In the genomic region with DNA sequence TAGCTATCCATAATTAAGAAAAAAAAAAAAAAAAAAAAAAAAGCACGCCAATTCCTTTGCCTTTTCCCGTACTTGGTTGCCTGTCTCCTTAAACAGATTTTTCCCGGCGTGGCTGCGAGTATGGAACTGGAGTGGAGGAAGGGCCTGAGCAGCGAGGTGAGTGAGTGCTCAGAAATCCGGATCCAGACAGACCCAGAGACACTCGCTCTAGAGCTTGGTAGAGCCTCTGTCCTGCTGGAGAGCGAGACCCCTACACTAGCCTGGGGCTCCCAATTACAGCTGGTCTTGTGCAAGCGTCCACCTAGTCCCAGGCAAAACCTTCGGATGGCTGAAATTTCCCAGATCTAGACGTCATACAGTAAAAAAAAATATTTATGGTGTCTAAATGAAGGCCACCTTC, we compare ENCODE assay signal across 8 mouse cellular contexts. TPM values are rescaled to one million over a fixed set of nuclear protein-coding genes. Genes with fewer than 3 reads are reported as not detected.
A peak's percentile ranks its signal among the peaks of the same experiment; 100 is the strongest.
DNase-seq lines count a peak whose midpoint lies in the region; ATAC-seq lines count a peak whose summit lies in the region.

No protein-coding gene starts in this region.

- ATAC-seq in forebrain, embryonic 16.5 days: peak; percentile 67
- peak; percentile 62 for ATAC-seq in limb, embryonic 13.5 days (ENCODE audit: low FRiP score, low read depth)
- ATAC-seq in neural tube, embryonic 15.5 days (ENCODE audit: low FRiP score): peak; percentile 85

- peak overlapping the region; percentile 70 for H3K9ac ChIP-seq in forebrain, embryonic 16.5 days (replicated peaks; ENCODE audit: low read depth, low read length)
- H3K9ac ChIP-seq in limb, embryonic 13.5 days: peak overlapping the region; percentile 81
- H3K9ac ChIP-seq in neural tube, embryonic 15.5 days (replicated peaks): peak overlapping the region; percentile 85

- H3K9me3 ChIP-seq in forebrain, embryonic 16.5 days (ENCODE audit: control insufficient read depth, low read length): no peaks in the 10 kb centered on the region
- no peaks in the 10 kb centered on the region for H3K9me3 ChIP-seq in limb, embryonic 13.5 days
- no peaks in the 10 kb centered on the region for H3K9me3 ChIP-seq in neural tube, embryonic 15.5 days (replicated peaks)

- H3K4me3 ChIP-seq in forebrain, embryonic 16.5 days (replicated peaks; ENCODE audit: low read length): peak overlapping the region; percentile 67
- peak overlapping the region; percentile 82 for H3K4me3 ChIP-seq in limb, embryonic 13.5 days
- H3K4me3 ChIP-seq in neural tube, embryonic 15.5 days (replicated peaks): peak overlapping the region; percentile 87

- H3K27ac ChIP-seq in forebrain, embryonic 16.5 days (ENCODE audit: low read length): no peak overlapping the region; the same call in 1 of the 2 replicates
- H3K27ac ChIP-seq in limb, embryonic 13.5 days: no peak overlapping the region
- H3K27ac ChIP-seq in neural tube, embryonic 15.5 days (replicated peaks): peak overlapping the region; percentile 82

- H3K4me1 ChIP-seq in forebrain, embryonic 16.5 days (replicated peaks; ENCODE audit: control insufficient read depth, insufficient read depth, low read length): peaks cover 3% of the 10 kb centered on the region; the same call in 1 of the 2 replicates
- peaks cover 6% of the 10 kb centered on the region for H3K4me1 ChIP-seq in limb, embryonic 13.5 days
- peaks cover 4% of the 10 kb centered on the region for H3K4me1 ChIP-seq in neural tube, embryonic 15.5 days

- H3K27me3 ChIP-seq in forebrain, embryonic 16.5 days (replicated peaks; ENCODE audit: control insufficient read depth, insufficient read depth, low read length): 0 out of 2 replicates have a peak, but pooled peaks cover 3% of the 10 kb centered on the region
- no peaks in the 10 kb centered on the region for H3K27me3 ChIP-seq in limb, embryonic 13.5 days
- no peaks in the 10 kb centered on the region for H3K27me3 ChIP-seq in neural tube, embryonic 15.5 days (replicated peaks)

- no peaks in the 10 kb centered on the region for H3K36me3 ChIP-seq in forebrain, embryonic 16.5 days (ENCODE audit: control insufficient read depth, insufficient read depth)
- H3K36me3 ChIP-seq in limb, embryonic 13.5 days: no peaks in the 10 kb centered on the region
- H3K36me3 ChIP-seq in neural tube, embryonic 15.5 days: no peaks in the 10 kb centered on the region

- peak; percentile 28 for DNase-seq in adrenal gland, postnatal 10 days
- DNase-seq in adrenal gland, postnatal 4 days (ENCODE audit: low spot score in 2 of 2): no peak
- DNase-seq in right cerebral cortex, adult 18-20 months: peak; percentile 28
- DNase-seq in right cerebral cortex, postnatal 36 days (ENCODE audit: low spot score in 2 of 2): no peak
- DNase-seq in adrenal gland, adult 8-10 months: no peak

- WGBS in forebrain, embryonic 16.5 days: under 1% methylated on average over 12 of the region's 12 CpGs
- WGBS in limb, embryonic 13.5 days: under 1% methylated on average over 12 of the region's 12 CpGs
- under 1% methylated on average over 12 of the region's 12 CpGs for WGBS in neural tube, embryonic 15.5 days

- H3K4me2 ChIP-seq in forebrain, embryonic 16.5 days (ENCODE audit: low read length): peak overlapping the region; percentile 78
- H3K4me2 ChIP-seq in limb, embryonic 13.5 days (replicated peaks): peak overlapping the region; percentile 85
- H3K4me2 ChIP-seq in neural tube, embryonic 15.5 days: peak overlapping the region; percentile 90

RNA-seq across cellular contexts. Expression of gene Asns, which starts 0.6 kb away (rescaled TPM):
- 10 to 100 TPM; 75.9 to 78.9 TPM for total RNA-seq in adrenal gland, postnatal 10 days (2021)
- total RNA-seq in adrenal gland, postnatal 4 days (2021): 10 to 100 TPM; 29.9 to 34.2 TPM
- 68.0 and 86.1 TPM in 2 replicates for polyA plus RNA-seq in forebrain, embryonic 16.5 days (2015; fragmentation: Nextera tagmentation; extraction: Ambion mirVana)
- polyA plus RNA-seq in limb, embryonic 13.5 days (2015; fragmentation: Nextera tagmentation; extraction: Ambion mirVana): 67.8 and 74.2 TPM in 2 replicates
- polyA plus RNA-seq in neural tube, embryonic 15.5 days (2015; fragmentation: Nextera tagmentation; extraction: Ambion mirVana): 108 and 114 TPM in 2 replicates
- total RNA-seq in adrenal gland, adult 8-10 months (2022): 10 to 100 TPM; 18.1 to 48.1 (median 35.5) TPM

Comparison
In these comparisons a context has a peak if more than half of its experiments do, and no peak if none do; other contexts are left out.
1. DNase-seq: peak in adrenal gland, postnatal 10 days (single experiment) and right cerebral cortex, adult 18-20 months (single experiment); none in adrenal gland, postnatal 4 days (0 of 2), right cerebral cortex, postnatal 36 days (0 of 2) and adrenal gland, adult 8-10 months (single experiment).
2. Peak in every context shown above with its lines, with median percentiles within 50 percentile points of each other: ATAC-seq, H3K4me2 ChIP-seq, H3K4me3 ChIP-seq and H3K9ac ChIP-seq.